Mouse (Mus musculus) lung, postnatal 0 days (tissue): ENCODE measurements around the gene Oprm1.

Source experiments
- CTCF ChIP-seq: IDR thresholded peaks from 2 replicates; pipeline ENCODE4 v1.5.1; 2016; ENCODE audit warnings: antibody characterized with exemption, mild to moderate bottlenecking
- EP300 ChIP-seq: IDR thresholded peaks from 2 replicates; pipeline ENCODE4 v1.6.1; 2016; ENCODE audit warnings: antibody characterized with exemption, mild to moderate bottlenecking, control low read depth

GRCm38 (mm10) chr10:6761287-6761811 is 3.0 kb downstream of the Oprm1 start, which contains the start of gene Gm10945:
- TF ChIP-seq CTCF (no peak), EP300 (no peak)
